Mouse (Mus musculus) midbrain, embryonic 14.5 days (tissue): ENCODE data around the gene Abhd16a. TPM values are rescaled to one million over a fixed set of nuclear protein-coding genes. Genes with fewer than 3 reads are reported as not detected.

ENCODE experiments used
- ATAC-seq: fragments of 200-750 bp; cut with Nextera tagmentation; 2 replicates; pipeline ENCODE4 v1.8.0; 2017; ENCODE audit warnings: moderate number of reproducible peaks, moderate library complexity; ENCODE audit not compliant: low FRiP score, low TSS enrichment
- DNase-seq: peaks from one replicate; pipeline ENCODE4 v3.0.0-alpha.2; 2015
- H3K27ac ChIP-seq: fragments of 300-500 bp; sonication (generic); replicated peaks from 2 replicates; pipeline ENCODE4 v1.5.1; 2014; ENCODE audit warnings: mild to moderate bottlenecking, low read depth, low read length, moderate library complexity
- H3K27me3 ChIP-seq: fragments of 300-500 bp; sonication (generic); 2 replicates; pipeline ENCODE4 v1.6.1; 2014; ENCODE audit warnings: low read length, control low read depth, mixed read lengths; ENCODE audit not compliant: control insufficient read depth, insufficient read depth
- H3K36me3 ChIP-seq: fragments of 300-500 bp; sonication (generic); 2 replicates; pipeline ENCODE4 v1.6.1; 2014; ENCODE audit warnings: low read length, control low read depth; ENCODE audit not compliant: control insufficient read depth, insufficient read depth
- H3K4me1 ChIP-seq: fragments of 300-500 bp; sonication (generic); 2 replicates; pipeline ENCODE4 v1.6.1; 2014; ENCODE audit warnings: mild to moderate bottlenecking, antibody characterized with exemption, low read length, control low read depth; ENCODE audit not compliant: control insufficient read depth, insufficient read depth
- H3K4me2 ChIP-seq: fragments of 300-500 bp; sonication (generic); 2 replicates; pipeline ENCODE4 v1.6.1; 2014; ENCODE audit warnings: mild to moderate bottlenecking, low read length, moderate library complexity
- H3K4me3 ChIP-seq: fragments of 300-500 bp; sonication (generic); replicated peaks from 2 replicates; pipeline ENCODE4 v1.5.1; 2014; ENCODE audit warnings: low read depth, low read length
- H3K9ac ChIP-seq: fragments of 300-500 bp; sonication (generic); replicated peaks from 2 replicates; pipeline ENCODE4 v1.6.1; 2014; ENCODE audit warnings: mild to moderate bottlenecking, low read length, moderate library complexity
- H3K9me3 ChIP-seq: fragments of 300-500 bp; sonication (generic); 2 replicates; pipeline ENCODE4 v1.6.1; 2016; ENCODE audit warnings: low read length, control low read depth, mixed read lengths; ENCODE audit not compliant: control insufficient read depth
- WGBS: fragments of 180-500 bp; shearing (Covaris S2); extraction: QIAGEN DNeasy Blood & Tissue Kit; methylation state at CpG from one replicate; pipeline ENCODE4 v1.1.7; 2014; 5-methylcytosine and 5-hydroxymethylcytosine counted together
- polyA plus RNA-seq: library from polyadenylated mRNA; unstranded; fragments of >200 nt; fragmentation: Nextera tagmentation; extraction: Ambion mirVana; gene quantifications from 2 replicates; pipeline ENCODE4 v1.2.1, GENCODE M21; 2014

Gene Abhd16a
- polyA plus RNA-seq, 1 experiment from 2014 or later, result 79.4 TPM

DNA sequence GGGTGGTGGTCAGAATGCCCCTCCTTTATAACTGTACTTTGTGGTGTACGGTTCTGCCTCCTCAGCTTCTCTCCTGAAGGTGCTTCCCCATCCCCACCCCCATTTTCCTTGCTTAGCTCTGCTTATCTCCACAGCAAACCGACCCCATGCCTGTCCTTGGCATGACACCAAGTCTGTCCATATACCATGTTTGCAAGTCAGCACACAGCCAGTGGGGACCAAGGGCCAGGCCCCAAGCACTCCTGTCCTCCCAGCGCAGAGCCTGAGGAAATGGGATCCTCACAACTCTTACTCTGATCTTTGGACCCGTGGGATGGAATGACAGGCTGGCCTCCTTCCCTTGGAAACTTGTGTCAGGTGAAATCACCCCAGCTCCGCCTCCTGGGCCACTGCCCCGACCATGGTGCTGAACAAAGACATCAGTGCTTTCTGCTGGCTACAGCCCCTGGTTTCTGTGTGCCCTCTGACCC, 14.2 kb downstream of the Abhd16a start:
- Histone ChIP-seq H3K9me3 (no peaks in the 10 kb centered on the region), H3K27ac (no peak overlapping the region), H3K36me3 (peaks cover 67% of the 10 kb centered on the region), H3K27me3 (no peaks in the 10 kb centered on the region), H3K4me3 (no peak overlapping the region), H3K9ac (no peak overlapping the region), H3K4me1 (0 out of 2 replicates have a peak, but pooled peaks cover 3% of the 10 kb centered on the region), H3K4me2 (no peak overlapping the region)
- DNase-seq (no peak), ATAC-seq (no peak)
- WGBS, result 70% methylated on average over 6 of the region's 6 CpGs

DNA sequence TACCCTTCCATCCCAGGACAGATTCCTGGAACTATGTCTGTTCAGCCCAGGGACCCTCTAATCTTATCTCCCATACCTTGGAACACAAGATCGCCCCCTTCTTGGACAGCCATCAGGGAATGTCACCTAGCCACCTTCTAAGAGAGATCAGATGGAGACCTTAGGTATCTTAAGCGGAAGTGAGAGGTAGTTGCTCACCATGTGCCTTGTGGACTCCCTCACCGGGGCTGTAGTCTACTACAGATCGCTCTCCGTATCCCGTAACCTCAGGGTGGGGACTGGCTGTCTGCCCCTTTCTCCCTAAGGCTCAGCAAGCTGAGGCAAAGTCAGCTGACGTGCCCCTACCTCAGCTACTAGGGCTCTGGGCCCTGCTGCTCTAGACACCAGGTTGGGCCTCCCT, 15.0 kb downstream of the Abhd16a start:
- no peaks in the 10 kb centered on the region for H3K9me3 ChIP-seq
- no peak overlapping the region for H3K4me2 ChIP-seq
- no peaks in the 10 kb centered on the region for H3K27me3 ChIP-seq
- DNase-seq (no peak), ATAC-seq (no peak)
- no peak overlapping the region for H3K27ac ChIP-seq
- H3K9ac ChIP-seq, result no peak overlapping the region
- no peak overlapping the region for H3K4me3 ChIP-seq
- H3K4me1 ChIP-seq, result 0 out of 2 replicates have a peak, but pooled peaks cover 3% of the 10 kb centered on the region
- H3K36me3 ChIP-seq, result peaks cover 59% of the 10 kb centered on the region
- WGBS, result 93% methylated on average over 7 of the region's 7 CpGs

DNA sequence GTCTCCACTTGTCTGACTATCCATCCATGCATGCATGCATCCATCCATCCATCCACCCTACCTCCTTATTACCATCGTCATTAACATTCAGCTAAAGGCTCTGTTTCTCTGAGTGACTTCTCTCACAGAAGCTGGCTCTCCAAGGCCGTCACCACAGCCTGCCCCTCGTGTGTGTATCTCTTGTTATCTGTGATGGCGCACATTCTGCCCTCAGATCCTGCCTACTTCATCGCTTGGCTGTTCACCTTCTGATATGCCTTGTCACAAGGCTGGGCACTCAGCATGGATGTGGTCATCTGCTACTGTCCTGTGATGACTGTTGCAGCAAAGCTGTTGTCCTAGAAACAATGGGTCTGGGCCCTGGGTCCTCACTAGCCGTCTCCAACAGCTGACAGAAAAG, 15.7 kb downstream of the Abhd16a start:
- no peaks in the 10 kb centered on the region for H3K27me3 ChIP-seq
- no peaks in the 10 kb centered on the region for H3K9me3 ChIP-seq
- no peak overlapping the region for H3K4me2 ChIP-seq
- 71% methylated on average over 6 of the region's 6 CpGs for WGBS
- H3K4me1 ChIP-seq, result 0 out of 2 replicates have a peak, but pooled peaks cover 3% of the 10 kb centered on the region
- H3K4me3 ChIP-seq, result no peak overlapping the region
- DNase-seq (no peak), ATAC-seq (no peak)
- no peak overlapping the region for H3K9ac ChIP-seq
- H3K36me3 ChIP-seq, result peaks cover 52% of the 10 kb centered on the region
- no peak overlapping the region for H3K27ac ChIP-seq

DNA sequence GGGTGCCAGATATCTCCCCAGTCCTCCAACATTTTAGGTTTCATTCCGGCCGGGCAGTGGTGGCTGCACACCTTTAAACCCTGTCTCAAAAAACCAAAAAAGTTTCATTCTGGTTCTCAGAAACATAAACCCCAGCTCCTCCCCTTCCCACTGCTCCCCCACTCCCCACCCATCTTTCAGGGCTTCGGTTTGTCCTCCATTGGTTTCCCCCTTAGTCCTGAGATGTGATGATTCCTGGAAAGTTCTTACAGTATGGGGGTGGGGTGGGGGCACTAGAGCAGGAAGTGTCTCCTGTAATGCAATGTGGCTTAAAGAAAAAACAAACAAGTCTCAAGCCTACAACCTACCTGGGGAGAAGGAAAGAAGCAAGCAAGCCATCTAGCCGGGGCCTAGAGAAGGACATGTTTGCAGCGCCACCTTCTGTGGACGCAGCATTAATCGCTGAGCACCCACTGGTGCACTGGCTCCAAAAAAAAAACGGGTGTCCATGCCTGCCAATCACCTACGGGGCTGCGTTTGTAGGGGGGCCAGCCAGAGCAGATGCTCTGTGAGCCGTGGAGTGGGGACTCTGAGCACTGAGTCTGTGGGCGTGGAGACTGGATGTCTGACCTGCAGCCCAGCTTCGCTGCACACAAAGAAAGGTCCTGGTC, 16.8 kb downstream of the Abhd16a start:
- Histone ChIP-seq H3K9ac (peak overlapping the region; percentile 39; the same call in 1 of the 2 replicates), H3K9me3 (no peaks in the 10 kb centered on the region), H3K4me2 (peak overlapping the region; percentile 28), H3K4me1 (0 out of 2 replicates have a peak, but pooled peaks cover 3% of the 10 kb centered on the region), H3K27ac (no peak overlapping the region), H3K36me3 (peaks cover 41% of the 10 kb centered on the region), H3K27me3 (no peaks in the 10 kb centered on the region), H3K4me3 (no peak overlapping the region)
- DNase-seq (peak; percentile 70), ATAC-seq (no peak)
- WGBS, result 18% methylated on average over 13 of the region's 13 CpGs

DNA sequence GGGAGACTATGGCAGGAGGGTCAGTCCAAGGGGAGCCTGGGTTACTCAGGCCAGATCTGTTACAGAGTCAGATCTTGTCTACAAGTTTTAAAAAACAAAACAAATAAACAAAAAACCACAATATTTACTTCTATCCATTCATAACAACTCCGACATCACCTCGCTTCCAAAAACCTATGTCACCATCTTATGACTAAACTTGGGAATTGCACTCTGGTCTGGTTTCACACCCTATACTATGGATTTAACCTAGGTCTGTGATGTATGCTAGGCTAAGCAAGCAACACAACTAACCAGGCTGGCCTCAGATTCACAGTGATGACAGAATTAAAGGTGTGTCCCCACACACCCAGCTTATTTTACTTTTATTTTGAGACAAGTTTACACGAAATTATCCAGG, 17.5 kb downstream of the Abhd16a start:
- Histone ChIP-seq H3K4me2 (peak overlapping the region; percentile 28), H3K4me3 (no peak overlapping the region), H3K27me3 (no peaks in the 10 kb centered on the region), H3K4me1 (0 out of 2 replicates have a peak, but pooled peaks cover 3% of the 10 kb centered on the region), H3K36me3 (peaks cover 34% of the 10 kb centered on the region), H3K9ac (no peak overlapping the region), H3K9me3 (no peaks in the 10 kb centered on the region), H3K27ac (no peak overlapping the region)
- 66% methylated on average over 3 of the region's 3 CpGs for WGBS
- peak; percentile 39 for DNase-seq
- ATAC-seq, result no peak

DNA sequence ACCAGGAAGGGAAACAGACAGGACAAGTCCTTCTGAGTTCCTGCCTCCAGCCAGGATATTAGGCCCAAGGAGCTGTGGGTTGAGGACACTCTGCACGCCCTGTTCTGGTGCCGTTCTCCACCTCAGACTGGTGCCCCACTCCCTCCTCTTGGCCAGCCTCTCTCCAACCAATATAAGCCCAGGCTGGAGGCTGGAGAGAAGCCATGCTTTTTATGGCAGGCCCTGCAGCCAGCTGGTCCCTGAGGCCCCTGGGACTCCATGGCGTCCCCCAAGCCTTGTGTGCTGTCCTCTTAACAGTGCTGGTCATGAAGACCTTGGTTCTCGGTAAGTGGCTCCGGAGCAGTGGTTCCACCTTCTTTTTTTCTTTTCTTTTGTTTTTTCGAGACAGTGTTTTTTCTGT, 19.0 kb downstream of the Abhd16a start, which contains the start of gene Ly6g5c:
TSS of gene Ly6g5c (plus strand) at position 183 of the 400 bp plus-strand sequence.
- Histone ChIP-seq H3K27ac (no peak within 1 kb of the TSS), H3K36me3 (peaks cover 19% of the 10 kb centered on the region), H3K27me3 (no peaks in the 10 kb centered on the region), H3K4me2 (no peak within 1 kb of the TSS), H3K9ac (no peak within 1 kb of the TSS), H3K4me1 (0 out of 2 replicates have a peak, but pooled peaks cover 3% of the 10 kb centered on the region), H3K4me3 (no peak within 1 kb of the TSS), H3K9me3 (no peaks in the 10 kb centered on the region)
- ATAC-seq (no peak), DNase-seq (no peak)
- WGBS, result 82% methylated on average over 6 of the region's 6 CpGs

DNA sequence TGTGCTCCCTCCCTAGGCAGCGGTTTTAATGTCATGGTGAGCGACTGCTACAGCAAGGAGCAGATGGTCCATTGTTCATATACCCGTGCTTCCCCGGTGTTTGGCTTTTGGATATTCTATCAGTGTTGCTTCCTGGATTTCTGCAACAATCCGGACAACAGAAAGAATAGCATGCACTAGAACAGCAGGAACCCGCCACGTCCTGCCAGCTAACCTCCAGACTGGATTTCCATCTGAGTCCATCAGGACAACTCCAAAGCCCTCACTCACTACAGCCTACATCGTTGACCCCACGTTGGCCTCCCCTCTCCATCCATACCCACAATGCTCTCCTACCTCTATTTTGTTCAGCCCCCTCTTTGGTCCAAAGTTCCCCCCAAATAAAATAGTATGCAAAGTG, 22.7 kb downstream of the Abhd16a start:
- Histone ChIP-seq H3K4me1 (no peaks in the 10 kb centered on the region), H3K36me3 (peaks cover 30% of the 10 kb centered on the region), H3K27ac (no peak overlapping the region), H3K4me3 (no peak overlapping the region), H3K9ac (no peak overlapping the region), H3K9me3 (no peaks in the 10 kb centered on the region), H3K4me2 (no peak overlapping the region), H3K27me3 (no peaks in the 10 kb centered on the region)
- DNase-seq (no peak), ATAC-seq (no peak)
- 73% methylated on average over 9 of the region's 9 CpGs for WGBS

DNA sequence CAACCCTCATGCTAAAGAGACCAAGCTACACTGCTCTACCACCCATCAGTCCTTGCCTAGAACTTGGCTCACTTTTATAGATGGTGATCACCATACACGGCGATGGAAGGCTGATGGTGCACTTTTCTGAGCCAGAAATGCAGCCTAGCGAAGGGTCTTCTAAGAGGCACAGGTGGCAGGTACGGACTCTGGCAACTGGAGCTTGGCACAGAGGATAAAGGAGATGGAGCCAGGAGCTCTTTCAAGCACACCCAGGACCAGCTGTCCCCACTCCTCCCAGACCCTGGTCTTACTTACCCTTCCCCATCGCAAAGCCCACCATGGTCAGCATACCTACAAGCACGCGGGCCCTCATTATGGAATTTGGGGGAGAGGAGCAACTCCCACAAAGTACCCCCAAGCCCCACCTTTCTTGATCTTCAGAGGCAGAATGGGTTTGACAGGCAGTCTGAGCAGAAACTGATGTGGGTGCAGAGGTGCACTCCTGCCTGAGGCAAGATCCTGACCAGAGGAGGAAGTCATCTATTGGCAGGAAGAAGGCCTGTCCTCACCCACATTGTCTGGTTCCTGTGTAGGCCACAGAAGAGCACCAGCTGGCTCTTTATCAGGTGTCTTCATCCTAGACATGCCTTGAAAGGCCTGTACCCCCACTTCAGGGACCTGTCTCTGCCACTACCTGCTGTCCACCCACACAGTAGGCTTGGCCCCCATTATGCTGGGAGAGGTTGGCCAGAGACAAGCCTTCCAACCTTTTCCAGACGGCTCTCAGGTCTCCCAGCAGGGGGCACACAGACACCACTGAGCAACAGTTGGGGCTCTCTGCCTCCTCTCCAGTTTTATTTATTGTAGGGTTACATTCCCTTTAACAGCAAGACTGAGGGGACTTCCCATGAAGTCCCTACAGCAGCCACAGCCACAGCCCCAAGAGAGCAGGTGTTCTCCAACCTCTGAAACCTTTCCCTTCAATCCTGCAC, 26.3 kb downstream of the Abhd16a start, which contains the start of gene Ly6g5b:
TSS of gene Ly6g5b (minus strand) at position 383 of the 974 bp plus-strand sequence.
- ATAC-seq (no peak), DNase-seq (peak; percentile 21)
- Histone ChIP-seq H3K4me1 (peaks cover 3% of the 10 kb centered on the region), H3K9ac (no peak within 1 kb of the TSS), H3K27me3 (no peaks in the 10 kb centered on the region), H3K27ac (no peak within 1 kb of the TSS), H3K4me2 (no peak within 1 kb of the TSS), H3K4me3 (no peak within 1 kb of the TSS), H3K9me3 (no peaks in the 10 kb centered on the region), H3K36me3 (peaks cover 58% of the 10 kb centered on the region)
- 88% methylated on average over 8 of the region's 8 CpGs for WGBS
